Mouse (Mus musculus) limb, embryonic 11.5 days (tissue): ENCODE results near the gene Rxfp2. TPM values are rescaled to one million over a fixed set of nuclear protein-coding genes. Genes with fewer than 3 reads are reported as not detected.
A peak's percentile ranks its signal among the peaks of the same experiment; 100 is the strongest.

Experiments
- ATAC-seq: fragments of 200-750 bp; cut with Nextera tagmentation; 2 replicates; pipeline ENCODE4 v1.8.0; 2017; ENCODE audit warnings: low read depth; ENCODE audit not compliant: insufficient number of reproducible peaks, low FRiP score, low TSS enrichment
- DNase-seq: peaks from one replicate; pipeline ENCODE4 v3.0.0-alpha.2; 2015; ENCODE audit warnings: low spot score
- H3K27ac ChIP-seq: fragments of 300-500 bp; sonication (generic); replicated peaks from 2 replicates; pipeline ENCODE4 v1.5.1; 2014; ENCODE audit warnings: low read depth, mild to moderate bottlenecking, low read length
- H3K27me3 ChIP-seq: fragments of 300-500 bp; sonication (generic); 2 replicates; pipeline ENCODE4 v1.6.1; 2014; ENCODE audit warnings: mild to moderate bottlenecking, low read length, mixed read lengths; ENCODE audit not compliant: control insufficient read depth, insufficient read depth
- H3K36me3 ChIP-seq: fragments of 300-500 bp; sonication (generic); 2 replicates; pipeline ENCODE4 v1.6.1; 2014; ENCODE audit warnings: mild to moderate bottlenecking, low read length, moderate library complexity, mixed read lengths; ENCODE audit not compliant: control insufficient read depth, insufficient read depth
- H3K4me1 ChIP-seq: fragments of 300-500 bp; sonication (generic); 2 replicates; pipeline ENCODE4 v1.6.1; 2014; ENCODE audit warnings: low read length, mixed read lengths; ENCODE audit not compliant: control insufficient read depth, insufficient read depth
- H3K4me2 ChIP-seq: fragments of 300-500 bp; sonication (generic); 2 replicates; pipeline ENCODE4 v1.6.1; 2014; ENCODE audit warnings: low read depth, mild to moderate bottlenecking, moderate library complexity; ENCODE audit not compliant: severe bottlenecking
- H3K4me3 ChIP-seq: fragments of 300-500 bp; sonication (generic); 2 replicates; pipeline ENCODE4 v1.5.1; 2014; ENCODE audit warnings: low read depth, low read length
- H3K9ac ChIP-seq: fragments of 300-500 bp; sonication (generic); 2 replicates; pipeline ENCODE4 v1.6.1; 2014; ENCODE audit warnings: mild to moderate bottlenecking, low read length
- H3K9me3 ChIP-seq: fragments of 300-500 bp; sonication (generic); 2 replicates; pipeline ENCODE4 v1.6.1; 2016; ENCODE audit warnings: low read length; ENCODE audit not compliant: control insufficient read depth
- WGBS: fragments of 180-500 bp; shearing (Covaris S2); extraction: QIAGEN DNeasy Blood & Tissue Kit; methylation state at CpG from one replicate; pipeline ENCODE4 v1.1.7; 2014; 5-methylcytosine and 5-hydroxymethylcytosine counted together
- polyA plus RNA-seq: library from polyadenylated mRNA; unstranded; fragments of >200 nt; fragmentation: Nextera tagmentation; extraction: Ambion mirVana; gene quantifications from 2 replicates; pipeline ENCODE4 v1.2.1, GENCODE M21; 2014

Rxfp2 gene
- polyA plus RNA-seq, 1 experiment from 2014 or later, result 1.8 TPM

- H3K4me2 ChIP-seq, result no peak overlapping the region
Observed at GRCm38 (mm10) chr5:150064286-150064685, 45.8 kb downstream of the Rxfp2 start.

GRCm38 (mm10) chr5:150070086-150070485 is 51.6 kb downstream of the Rxfp2 start:
- H3K4me2 ChIP-seq, result no peak overlapping the region
- WGBS, result 22% methylated on average over 10 of the region's 10 CpGs
- no peaks in the 10 kb centered on the region for H3K36me3 ChIP-seq
- no peak overlapping the region for H3K27ac ChIP-seq
- no peaks in the 10 kb centered on the region for H3K9me3 ChIP-seq
- peak; percentile 23 for DNase-seq
- H3K4me1 ChIP-seq, result no peaks in the 10 kb centered on the region
- no peak overlapping the region for H3K9ac ChIP-seq
- no peak overlapping the region for H3K4me3 ChIP-seq
- no peak for ATAC-seq
- no peaks in the 10 kb centered on the region for H3K27me3 ChIP-seq

More at GRCm38 (mm10) chr5:150064286-150064685, 45.8 kb downstream of the Rxfp2 start:
- no peaks in the 10 kb centered on the region for H3K4me1 ChIP-seq
- H3K9ac ChIP-seq, result no peak overlapping the region
- no peaks in the 10 kb centered on the region for H3K9me3 ChIP-seq
- H3K27ac ChIP-seq, result no peak overlapping the region
- ATAC-seq, result no peak
- WGBS, result 67% methylated on average over 10 of the region's 10 CpGs
- H3K36me3 ChIP-seq, result no peaks in the 10 kb centered on the region
- no peak overlapping the region for H3K4me3 ChIP-seq
- H3K27me3 ChIP-seq, result no peaks in the 10 kb centered on the region
- DNase-seq, result peak; percentile 13

- ATAC-seq (no peak), DNase-seq (no peak)
Observed at GRCm38 (mm10) chr5:150071738-150072137, 53.3 kb downstream of the Rxfp2 start.

GRCm38 (mm10) chr5:150079866-150080797 is 61.7 kb downstream of the Rxfp2 start:
- 29% methylated on average over 12 of the region's 12 CpGs for WGBS
- H3K27ac ChIP-seq, result no peak overlapping the region

More at GRCm38 (mm10) chr5:150071738-150072137, 53.3 kb downstream of the Rxfp2 start:
- no peak overlapping the region for H3K4me3 ChIP-seq
- no peaks in the 10 kb centered on the region for H3K9me3 ChIP-seq
- no peak overlapping the region for H3K27ac ChIP-seq
- H3K4me2 ChIP-seq, result no peak overlapping the region
- H3K36me3 ChIP-seq, result no peaks in the 10 kb centered on the region
- no peaks in the 10 kb centered on the region for H3K27me3 ChIP-seq
- H3K4me1 ChIP-seq, result no peaks in the 10 kb centered on the region
- no peak overlapping the region for H3K9ac ChIP-seq

GRCm38 (mm10) chr5:150082696-150083095 is 64.2 kb downstream of the Rxfp2 start:
- no peak overlapping the region for H3K27ac ChIP-seq
- no peak overlapping the region for H3K4me3 ChIP-seq
- H3K9ac ChIP-seq, result no peak overlapping the region
- H3K27me3 ChIP-seq, result no peaks in the 10 kb centered on the region
- no peak overlapping the region for H3K4me2 ChIP-seq
- peaks cover 2% of the 10 kb centered on the region; the same call in 1 of the 2 replicates for H3K4me1 ChIP-seq
- 80% methylated on average over 14 of the region's 14 CpGs for whole genome bisulfite sequencing
- no peaks in the 10 kb centered on the region for H3K9me3 ChIP-seq
- ATAC-seq, result no peak
- DNase-seq, result peak; percentile 4
- H3K36me3 ChIP-seq, result no peaks in the 10 kb centered on the region

More at GRCm38 (mm10) chr5:150079866-150080797, 61.7 kb downstream of the Rxfp2 start:
- Histone ChIP-seq H3K27me3 (no peaks in the 10 kb centered on the region), H3K9me3 (no peaks in the 10 kb centered on the region), H3K4me2 (peak overlapping the region; percentile 18; the same call in 1 of the 2 replicates), H3K36me3 (no peaks in the 10 kb centered on the region), H3K9ac (no peak overlapping the region), H3K4me1 (peaks cover 2% of the 10 kb centered on the region; the same call in 1 of the 2 replicates), H3K4me3 (no peak overlapping the region)
- ATAC-seq, result peak; percentile 77; the same call in 1 of the 2 replicates
- peak; percentile 60 for DNase-seq

- Histone ChIP-seq H3K9me3 (no peaks in the 10 kb centered on the region), H3K9ac (no peak overlapping the region), H3K27ac (no peak overlapping the region), H3K36me3 (no peaks in the 10 kb centered on the region), H3K4me1 (peaks cover 2% of the 10 kb centered on the region; the same call in 1 of the 2 replicates), H3K4me3 (no peak overlapping the region), H3K27me3 (no peaks in the 10 kb centered on the region), H3K4me2 (no peak overlapping the region)
- WGBS, result 73% methylated on average over 5 of the region's 5 CpGs
- ATAC-seq (no peak), DNase-seq (peak; percentile 14)
Observed at GRCm38 (mm10) chr5:150083190-150083589, 64.7 kb downstream of the Rxfp2 start.

GRCm38 (mm10) chr5:150097620-150098019 is 79.1 kb downstream of the Rxfp2 start:
- 12% methylated on average over 6 of the region's 6 CpGs for WGBS
- DNase-seq (peak; percentile 71), ATAC-seq (0 out of 2 replicates have a peak, but pooled peaks have one; percentile 35)
- no peaks in the 10 kb centered on the region for H3K9me3 ChIP-seq
- H3K27ac ChIP-seq, result no peak overlapping the region
- no peak overlapping the region for H3K4me2 ChIP-seq
- no peaks in the 10 kb centered on the region for H3K27me3 ChIP-seq
- no peaks in the 10 kb centered on the region for H3K36me3 ChIP-seq
- H3K4me1 ChIP-seq, result no peaks in the 10 kb centered on the region
- H3K9ac ChIP-seq, result no peak overlapping the region
- H3K4me3 ChIP-seq, result no peak overlapping the region

- H3K9ac ChIP-seq, result no peak overlapping the region
- no peaks in the 10 kb centered on the region for H3K4me1 ChIP-seq
- ATAC-seq (no peak), DNase-seq (no peak)
- no peak overlapping the region for H3K4me3 ChIP-seq
- no peaks in the 10 kb centered on the region for H3K36me3 ChIP-seq
- no peak overlapping the region for H3K27ac ChIP-seq
- no peak overlapping the region for H3K4me2 ChIP-seq
- H3K27me3 ChIP-seq, result no peaks in the 10 kb centered on the region
- WGBS, result 91% methylated on average over 12 of the region's 12 CpGs
- no peaks in the 10 kb centered on the region for H3K9me3 ChIP-seq
Observed at GRCm38 (mm10) chr5:150098754-150099153, 80.3 kb downstream of the Rxfp2 start.
